Mouse (Mus musculus) ES-Bruce4 (cell line): ENCODE measurements around the gene Cdc42bpa.

Source experiments
- CTCF ChIP-seq: IDR thresholded peaks from one replicate; pipeline ENCODE4 v1.8.1; 2011; ENCODE audit warnings: low read depth, low read length
- EP300 ChIP-seq: IDR thresholded peaks from 2 replicates; pipeline ENCODE4 v1.6.1; 2011; ENCODE audit warnings: low read depth, low read length; ENCODE audit not compliant: insufficient read depth
- POLR2A ChIP-seq: IDR thresholded peaks from one replicate; pipeline ENCODE4 v1.8.1; 2011; ENCODE audit warnings: low read length; ENCODE audit not compliant: insufficient read depth

DNA sequence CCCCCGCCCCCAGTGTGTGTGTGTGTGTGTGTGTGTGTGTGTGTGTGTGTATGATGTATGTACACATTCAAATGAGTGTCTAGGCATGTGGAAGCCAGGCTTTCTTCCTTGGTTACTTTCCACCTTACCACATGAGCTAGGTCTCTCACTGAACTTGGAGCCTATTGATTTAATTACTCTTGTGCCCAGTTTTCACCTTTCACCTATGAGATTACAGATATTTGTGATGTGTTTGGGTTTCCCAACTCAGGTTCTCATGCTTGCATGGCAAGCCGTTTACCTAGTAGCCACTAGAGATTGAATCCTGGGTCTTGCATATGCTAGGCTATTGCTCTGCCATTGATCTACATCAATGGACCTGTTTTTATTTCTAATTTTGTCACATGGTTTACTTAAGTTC, 57.9 kb downstream of the Cdc42bpa start:
- TF ChIP-seq CTCF (no peak), POLR2A (no peak), EP300 (no peak)
